Mouse (Mus musculus): Measurements from ENCODE around the gene Gm15155. TPM values are rescaled to one million over a fixed set of nuclear protein-coding genes. Genes with fewer than 3 reads are reported as not detected.

Gene Gm15155
- polyA plus RNA-seq (2014; fragmentation: Illumina TruSeq; extraction: RNeasy Lipid Tissue Mini Kit (QIAGEN cat#74804); ENCODE audit: low read depth, low replicate concordance), result not detected

GRCm38 (mm10) chrX:155624341-155624841 lies at the start of gene Gm15155:
Gm15155 (plus strand) TSS chrX:155624741.

DNA sequence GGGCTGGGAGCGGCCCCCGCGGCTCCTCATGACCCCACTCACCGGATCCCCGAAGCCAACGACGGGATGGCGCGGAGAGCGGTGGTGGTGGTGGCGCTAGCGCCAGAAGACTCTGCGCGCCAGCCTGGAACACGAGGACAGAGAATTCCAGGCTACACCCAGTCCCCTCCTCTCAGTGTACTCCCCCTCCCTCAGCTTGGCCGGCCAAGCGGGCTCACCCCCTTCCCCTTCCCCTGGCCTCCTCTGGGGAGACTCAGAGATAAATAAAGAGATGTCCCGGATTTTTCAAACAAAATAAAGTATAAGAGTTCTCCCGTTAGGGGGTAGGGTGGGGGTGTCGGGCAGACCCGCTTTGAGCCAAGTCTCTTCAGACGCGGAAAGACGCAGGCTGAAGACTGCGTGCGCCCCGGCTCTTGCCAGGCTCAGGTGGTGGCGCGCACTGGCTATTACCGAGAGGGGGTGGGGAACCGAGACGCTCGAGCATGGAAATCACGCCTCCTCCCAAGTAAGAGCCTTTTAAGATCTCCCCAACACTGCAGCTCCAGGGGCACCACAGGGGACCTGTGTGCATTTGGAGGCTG lies 750 bp upstream of the Gm15155 start, which contains the start of gene Ptchd1:
Gene Ptchd1 (minus strand): TSS at position 114 of the 581 bp plus-strand sequence.

Other genes starting within 250 kb of the Gm15155 start
- gene Ptchd1, start 927 bp upstream of the Gm15155 start, polyA plus RNA-seq (2014; fragmentation: Illumina TruSeq; extraction: RNeasy Lipid Tissue Mini Kit (QIAGEN cat#74804); ENCODE audit: low read depth, low replicate concordance), result 0.29 TPM

All from adipose tissue, adult 10 weeks (tissue).